Mouse (Mus musculus) CH12.LX (cell line): Measurements from ENCODE around the gene Vav2.

Source experiments
- CHD2 ChIP-seq: IDR thresholded peaks from 2 replicates; pipeline ENCODE4 v1.6.1; 2011; ENCODE audit warnings: low read length, improper control_type of control experiment
- CTCF ChIP-seq, 2 experiments: IDR thresholded peaks in 1 of 2; conservative IDR thresholded peaks in 1 of 2; 2 replicates each; pipeline ENCODE4 v1.5.1; 2011 to 2012; ENCODE audit warnings: low read depth in 2 of 2, low read length in 2 of 2, improper control_type of control experiment in 1 of 2, inconsistent platforms in 1 of 2, mild to moderate bottlenecking in 1 of 2, moderate library complexity in 1 of 2
- ELF1 ChIP-seq: IDR thresholded peaks from 2 replicates; pipeline ENCODE4 v1.6.1; 2014; ENCODE audit warnings: low read depth, mild to moderate bottlenecking, inconsistent platforms, low read length, improper control_type of control experiment
- EP300 ChIP-seq: IDR thresholded peaks from 2 replicates; pipeline ENCODE4 v1.6.1; 2011; ENCODE audit warnings: low read length, improper control_type of control experiment
- ETS1 ChIP-seq: conservative IDR thresholded peaks from 2 replicates; pipeline ENCODE4 v1.6.1; 2012; ENCODE audit warnings: low read depth, mild to moderate bottlenecking, inconsistent platforms, low read length, improper control_type of control experiment, moderate library complexity
- HCFC1 ChIP-seq: IDR thresholded peaks from 2 replicates; pipeline ENCODE4 v1.6.1; 2012; ENCODE audit warnings: low read depth, mild to moderate bottlenecking, inconsistent platforms, low read length, improper control_type of control experiment
- JUND ChIP-seq: conservative IDR thresholded peaks from 2 replicates; pipeline ENCODE4 v1.6.1; 2011; ENCODE audit warnings: low read depth, low read length, improper control_type of control experiment
- MAFK ChIP-seq: IDR thresholded peaks from 2 replicates; pipeline ENCODE4 v1.6.1; 2011; ENCODE audit warnings: low read length, improper control_type of control experiment; ENCODE audit not compliant: insufficient replicate concordance
- MYC ChIP-seq: IDR thresholded peaks from 2 replicates; pipeline ENCODE4 v1.6.1; 2011; ENCODE audit warnings: low read depth, mild to moderate bottlenecking, improper control_type of control experiment, low read length
- POLR2A ChIP-seq: IDR thresholded peaks from 2 replicates; pipeline ENCODE4 v1.6.1; 2011; ENCODE audit warnings: low read depth, mild to moderate bottlenecking, improper control_type of control experiment, low read length
- SMC3 ChIP-seq: IDR thresholded peaks from 2 replicates; pipeline ENCODE4 v1.6.1; 2011; ENCODE audit warnings: low read depth, low read length, improper control_type of control experiment
- UBTF ChIP-seq: IDR thresholded peaks from 2 replicates; pipeline ENCODE4 v1.6.1; 2012; ENCODE audit warnings: low read depth, mild to moderate bottlenecking, inconsistent platforms, low read length, improper control_type of control experiment, moderate library complexity
- USF1 ChIP-seq: IDR thresholded peaks from 2 replicates; pipeline ENCODE4 v1.6.1; 2014; ENCODE audit warnings: low read depth, mild to moderate bottlenecking, inconsistent platforms, low read length, improper control_type of control experiment
- ZMIZ1 ChIP-seq: IDR thresholded peaks from 2 replicates; pipeline ENCODE4 v1.6.1; 2012; ENCODE audit warnings: low read depth, mild to moderate bottlenecking, inconsistent platforms, low read length, improper control_type of control experiment

DNA sequence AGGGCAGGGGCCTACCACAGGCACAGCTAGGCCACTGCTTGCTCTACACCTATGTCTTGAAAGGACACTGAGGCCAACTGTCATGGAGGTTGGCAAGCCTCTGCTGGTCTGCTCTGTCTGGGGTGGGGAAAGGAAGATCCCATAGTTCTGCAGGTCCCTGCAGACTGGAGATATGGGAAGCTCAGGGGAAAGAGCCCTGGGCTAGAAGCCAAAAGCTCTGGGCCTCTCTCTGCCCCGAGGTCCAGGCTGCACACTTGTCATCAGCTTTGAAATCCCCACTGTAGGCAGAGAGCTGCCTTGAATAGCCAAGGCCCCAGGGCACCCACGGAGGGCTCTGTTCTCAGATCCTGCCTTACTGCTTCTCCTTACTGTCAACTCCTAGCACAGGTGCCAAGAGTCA lies 158.5 kb downstream of the Vav2 start:
- TF ChIP-seq USF1 (no peak), ETS1 (no peak), SMC3 (no peak), CTCF (conservative IDR thresholded peaks at IDR 0.05 in 1 of 2, IDR thresholded peaks at IDR 0.05 in 1 of 2; ENCODE audit: low read depth in 2 of 2, low read length in 2 of 2) (no peak), JUND (no peak), MYC (no peak), MAFK (no peak), POLR2A (no peak), ELF1 (no peak), HCFC1 (no peak), ZMIZ1 (no peak), UBTF (no peak), CHD2 (no peak), EP300 (no peak)
